Mouse (Mus musculus) lung, embryonic 14.5 days (tissue): ENCODE results near the gene Spo11. TPM values are rescaled to one million over a fixed set of nuclear protein-coding genes. Genes with fewer than 3 reads are reported as not detected.

Source experiments
- ATAC-seq: fragments of 200-750 bp; cut with Nextera tagmentation; 2 replicates; pipeline ENCODE4 v1.8.0; 2017; ENCODE audit warnings: mild to moderate bottlenecking, moderate TSS enrichment, moderate library complexity; ENCODE audit not compliant: insufficient read depth
- DNase-seq: peaks from one replicate; pipeline ENCODE4 v3.0.0-alpha.2; 2015
- H3K27ac ChIP-seq: fragments of 300-500 bp; sonication (generic); 2 replicates; pipeline ENCODE4 v1.5.1; 2014; ENCODE audit warnings: low read depth, mild to moderate bottlenecking, moderate library complexity
- H3K27me3 ChIP-seq: fragments of 300-500 bp; sonication (generic); 2 replicates; pipeline ENCODE4 v1.6.1; 2014; ENCODE audit warnings: low read length, control low read depth; ENCODE audit not compliant: insufficient read depth
- H3K36me3 ChIP-seq: fragments of 300-500 bp; sonication (generic); 2 replicates; pipeline ENCODE4 v1.6.1; 2014; ENCODE audit warnings: control low read depth; ENCODE audit not compliant: insufficient read depth
- H3K4me1 ChIP-seq: fragments of 300-500 bp; sonication (generic); 2 replicates; pipeline ENCODE4 v1.6.1; 2014; ENCODE audit warnings: antibody characterized with exemption, control low read depth; ENCODE audit not compliant: insufficient read depth
- H3K4me2 ChIP-seq: fragments of 300-500 bp; sonication (generic); 2 replicates; pipeline ENCODE4 v1.6.1; 2014; ENCODE audit warnings: mild to moderate bottlenecking
- H3K4me3 ChIP-seq: fragments of 300-500 bp; sonication (generic); 2 replicates; pipeline ENCODE4 v1.5.1; 2014; ENCODE audit warnings: low read depth, low read length
- H3K9ac ChIP-seq: fragments of 300-500 bp; sonication (generic); 2 replicates; pipeline ENCODE4 v1.6.1; 2014
- H3K9me3 ChIP-seq: fragments of 300-500 bp; sonication (generic); 2 replicates; pipeline ENCODE4 v1.6.1; 2016; ENCODE audit warnings: low read depth, low read length, control low read depth
- CTCF ChIP-seq: IDR thresholded peaks from 2 replicates; pipeline ENCODE4 v1.5.1; 2016; ENCODE audit warnings: antibody characterized with exemption, low read depth
- WGBS: fragments of 180-500 bp; shearing (Covaris S2); extraction: QIAGEN DNeasy Blood & Tissue Kit; methylation state at CpG from one replicate; pipeline ENCODE4 v1.1.7; 2014; 5-methylcytosine and 5-hydroxymethylcytosine counted together
- polyA plus RNA-seq: library from polyadenylated mRNA; unstranded; fragments of >200 nt; fragmentation: Nextera tagmentation; extraction: Ambion mirVana; gene quantifications from 2 replicates; pipeline ENCODE4 v1.2.1, GENCODE M21; 2014

Gene Spo11
- polyA plus RNA-seq, 1 experiment from 2014 or later = 0.13 TPM

DNA sequence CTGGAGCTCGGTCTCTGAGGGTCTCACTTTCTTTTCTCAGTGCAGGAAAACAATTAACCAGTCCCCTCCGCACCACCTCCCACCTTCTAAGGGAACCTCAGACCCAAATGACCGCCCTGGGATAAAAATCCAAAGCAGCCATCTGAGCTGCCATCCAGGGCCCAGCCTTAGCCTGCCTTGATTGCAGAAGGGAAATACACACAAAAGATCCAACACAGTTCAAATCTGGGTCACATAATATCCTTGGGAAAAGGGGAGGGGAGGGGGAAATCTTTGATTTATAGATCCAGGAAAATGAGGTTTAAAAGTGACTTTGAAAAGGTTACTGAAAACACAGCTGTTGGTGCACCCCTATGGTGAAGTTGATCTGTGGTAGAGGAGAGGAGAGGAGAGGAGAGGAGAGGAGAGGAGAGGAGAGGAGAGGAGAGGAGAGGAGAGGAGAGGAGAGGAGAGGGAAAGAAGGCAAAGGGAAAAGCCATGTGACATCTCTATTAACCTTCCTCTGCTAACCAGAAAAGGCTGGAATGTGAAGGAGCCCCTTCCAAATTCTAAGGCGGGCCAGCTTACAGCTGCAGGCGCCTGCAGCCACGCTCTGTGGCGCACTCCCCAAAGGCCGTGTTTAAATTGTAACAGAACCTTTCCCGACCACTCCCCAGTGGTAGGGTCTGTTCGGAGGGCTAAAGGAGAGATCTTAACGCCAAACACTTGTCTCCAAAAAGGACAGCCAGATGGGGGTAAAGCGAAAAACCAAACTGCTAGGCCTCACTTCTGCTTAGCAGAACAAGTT lies 41.5 kb upstream of the Spo11 start:
- 42% methylated on average over 12 of the region's 12 CpGs for WGBS
- Histone ChIP-seq H3K4me2 (peak overlapping the region; percentile 56), H3K36me3 (no peaks in the 10 kb centered on the region), H3K9ac (no peak overlapping the region), H3K4me1 (peaks cover 26% of the 10 kb centered on the region), H3K27me3 (peaks cover 34% of the 10 kb centered on the region), H3K4me3 (no peak overlapping the region), H3K27ac (0 out of 2 replicates have a peak overlapping the region, but pooled peaks have one; percentile 16), H3K9me3 (no peaks in the 10 kb centered on the region)
- no peak for TF ChIP-seq CTCF
- ATAC-seq (no peak), DNase-seq (no peak)

GRCm38 (mm10) chr2:172936844-172937243 lies 40.7 kb upstream of the Spo11 start:
- ATAC-seq = no peak
- Histone ChIP-seq H3K9me3 (no peaks in the 10 kb centered on the region), H3K4me1 (peaks cover 26% of the 10 kb centered on the region), H3K4me2 (peak overlapping the region; percentile 100), H3K36me3 (no peaks in the 10 kb centered on the region), H3K27ac (no peak overlapping the region), H3K27me3 (peaks cover 34% of the 10 kb centered on the region), H3K9ac (no peak overlapping the region; the same call in 1 of the 2 replicates), H3K4me3 (no peak overlapping the region)
- no peak for DNase-seq
- TF ChIP-seq CTCF = no peak
- 67% methylated on average over 5 of the region's 5 CpGs for WGBS

- no peak for TF ChIP-seq CTCF
- H3K4me2 ChIP-seq = peak overlapping the region; percentile 100
- ATAC-seq (no peak), DNase-seq (no peak)
- H3K4me3 ChIP-seq = peak overlapping the region; percentile 58
- H3K9ac ChIP-seq = peak overlapping the region; percentile 11
- 52% methylated on average over 12 of the region's 12 CpGs for WGBS
- H3K4me1 ChIP-seq = peaks cover 26% of the 10 kb centered on the region
- H3K27me3 ChIP-seq = peaks cover 34% of the 10 kb centered on the region
- no peaks in the 10 kb centered on the region for H3K9me3 ChIP-seq
- H3K27ac ChIP-seq = no peak overlapping the region; the same call in 1 of the 2 replicates
- no peaks in the 10 kb centered on the region for H3K36me3 ChIP-seq
Measured at GRCm38 (mm10) chr2:172937326-172938190, 39.9 kb upstream of the Spo11 start.

DNA sequence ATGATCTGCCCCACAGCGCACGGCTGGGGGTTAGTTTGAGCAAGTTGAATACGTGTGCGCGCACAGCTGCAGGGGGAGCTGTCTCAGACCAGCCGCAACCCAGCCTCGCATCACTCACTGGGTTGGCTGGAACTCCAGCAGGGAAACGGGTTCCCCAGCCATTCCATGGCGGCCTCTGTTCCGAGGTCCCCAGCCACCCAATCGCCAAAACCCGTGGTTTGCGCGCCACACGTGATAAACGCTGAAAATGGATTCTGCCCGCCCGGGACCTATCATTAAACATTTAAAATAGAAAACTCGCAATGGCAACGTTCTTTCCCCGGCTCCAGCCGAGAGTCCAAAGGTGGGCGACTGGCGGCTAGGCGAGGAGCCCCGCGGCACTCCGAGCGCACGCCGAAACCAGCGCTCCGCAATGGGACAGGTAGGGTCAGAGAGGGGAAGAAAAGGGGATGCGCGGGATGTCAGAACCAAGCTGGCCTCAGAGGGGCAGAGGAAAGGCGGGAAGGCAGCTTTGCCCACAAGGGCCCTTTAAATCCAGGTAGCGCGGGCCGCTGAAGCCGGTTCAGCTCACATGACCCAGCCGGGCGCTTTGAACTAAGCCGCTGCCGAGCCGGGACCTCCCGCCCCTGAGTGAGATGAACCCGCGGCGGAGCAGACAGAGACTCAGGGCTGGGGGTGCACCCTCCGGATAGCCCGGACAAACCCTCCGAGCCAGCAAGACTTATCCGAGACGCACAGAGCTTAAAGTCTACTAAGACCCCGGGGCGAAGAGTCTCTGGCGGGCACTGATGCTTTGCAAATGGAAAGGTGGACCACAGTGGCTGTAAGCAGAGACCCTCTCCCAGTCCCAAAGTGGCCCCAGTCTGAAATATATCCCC lies 38.5 kb upstream of the Spo11 start:
- ATAC-seq = 0 out of 2 replicates have a peak, but pooled peaks have one; percentile 16
- Histone ChIP-seq H3K36me3 (no peaks in the 10 kb centered on the region), H3K9me3 (no peaks in the 10 kb centered on the region), H3K27ac (no peak overlapping the region), H3K4me3 (peak overlapping the region; percentile 58), H3K4me1 (peaks cover 26% of the 10 kb centered on the region), H3K9ac (peak overlapping the region; percentile 57), H3K27me3 (peaks cover 34% of the 10 kb centered on the region), H3K4me2 (peak overlapping the region; percentile 100)
- under 1% methylated on average over 57 of the region's 57 CpGs for WGBS
- DNase-seq = peak; percentile 81
- peak; percentile 56 for TF ChIP-seq CTCF

GRCm38 (mm10) chr2:172939639-172940002 lies 37.9 kb upstream of the Spo11 start:
- TF ChIP-seq CTCF = no peak
- Histone ChIP-seq H3K4me1 (peaks cover 20% of the 10 kb centered on the region), H3K4me3 (peak overlapping the region; percentile 58), H3K27me3 (peaks cover 34% of the 10 kb centered on the region), H3K4me2 (peak overlapping the region; percentile 100), H3K9me3 (no peaks in the 10 kb centered on the region), H3K9ac (peak overlapping the region; percentile 57), H3K36me3 (no peaks in the 10 kb centered on the region), H3K27ac (peak overlapping the region; percentile 88)
- DNase-seq (no peak), ATAC-seq (peak; percentile 8; the same call in 1 of the 2 replicates)
- WGBS = under 1% methylated on average over 26 of the region's 26 CpGs

GRCm38 (mm10) chr2:172940003-172940798 lies 37.3 kb upstream of the Spo11 start, which contains the start of gene Bmp7:
Gene Bmp7 (minus strand): TSS chr2:172940321.
- Histone ChIP-seq H3K4me3 (peak within 1 kb of the TSS; percentile 58), H3K27me3 (peaks cover 34% of the 10 kb centered on the region), H3K27ac (peak within 1 kb of the TSS; percentile 88), H3K4me1 (peaks cover 14% of the 10 kb centered on the region), H3K9ac (peak within 1 kb of the TSS; percentile 57), H3K36me3 (no peaks in the 10 kb centered on the region), H3K9me3 (no peaks in the 10 kb centered on the region), H3K4me2 (peak within 1 kb of the TSS; percentile 100)
- ATAC-seq (peak; percentile 82), DNase-seq (peak; percentile 79)
- WGBS = under 1% methylated on average over 69 of the region's 82 CpGs
- TF ChIP-seq CTCF = no peak
